26 mouse cellular contexts compared by ENCODE assay signal in the genomic region with DNA sequence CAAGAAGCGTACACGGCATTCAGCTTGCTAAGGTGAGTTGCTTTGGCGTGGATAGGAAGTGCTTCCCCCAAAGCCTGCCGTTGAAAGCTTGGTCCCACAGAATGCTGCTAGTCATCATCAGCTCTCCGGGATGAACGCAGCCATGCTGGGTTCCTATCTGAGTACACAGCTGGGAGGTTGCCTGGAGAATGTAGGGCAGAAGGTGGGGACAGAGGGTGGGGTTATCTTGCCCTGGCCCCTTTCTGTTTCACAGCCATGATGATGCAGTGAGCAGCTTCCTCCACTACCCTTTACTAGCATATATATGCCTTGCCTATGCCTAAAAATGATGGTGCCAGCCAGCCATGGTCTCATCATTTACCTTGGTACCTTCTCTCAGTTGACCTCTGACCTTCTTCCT.
A peak's percentile ranks its signal among the peaks of the same experiment; 100 is the strongest.
DNase-seq lines count a peak whose midpoint lies in the region; ATAC-seq lines count a peak whose summit lies in the region.
"Had no signal": no experiment of that assay in that cellular context is flagged by ENCODE, and none has a peak within 500 bp of the region (broad histone marks: within the 10 kb centered on the region; RNA-seq: fewer than 3 reads in every experiment).

No protein-coding gene starts in this region.

- no peaks in the 10 kb centered on the region for H3K27me3 ChIP-seq in liver, embryonic 11.5 days (replicated peaks; ENCODE audit: control insufficient read depth, insufficient read depth, low read length)
- H3K27me3 ChIP-seq in liver, embryonic 15.5 days: no peaks in the 10 kb centered on the region
- H3K27me3 ChIP-seq: embryonic facial prominence, embryonic 13.5 days; forebrain, embryonic 15.5 days; heart, embryonic 13.5 days; kidney, embryonic 15.5 days; limb, embryonic 12.5 days; midbrain, embryonic 12.5 days; neural tube, embryonic 13.5 days; Patski had no signal

- H3K36me3 ChIP-seq in liver, embryonic 11.5 days (ENCODE audit: control insufficient read depth, insufficient read depth, low read length): no peaks in the 10 kb centered on the region
- H3K36me3 ChIP-seq in liver, embryonic 15.5 days (replicated peaks): no peaks in the 10 kb centered on the region
- H3K36me3 ChIP-seq: forebrain, embryonic 10.5 days; forebrain, embryonic 15.5 days; heart, embryonic 13.5 days; limb, embryonic 12.5 days; midbrain, embryonic 12.5 days; neural tube, embryonic 13.5 days had no signal

- no peak overlapping the region for H3K4me2 ChIP-seq in liver, embryonic 11.5 days
- H3K4me2 ChIP-seq in liver, embryonic 15.5 days: peak overlapping the region; percentile 29
- H3K4me2 ChIP-seq: embryonic facial prominence, embryonic 13.5 days; forebrain, embryonic 15.5 days; heart, embryonic 13.5 days; kidney, embryonic 15.5 days; limb, embryonic 12.5 days; midbrain, embryonic 12.5 days; neural tube, embryonic 13.5 days had no signal

- peak; percentile 21 for DNase-seq in retina, postnatal 1 day
- DNase-seq in retina, embryonic 14.5 days (ENCODE audit: low spot score): no peak
- no peak for DNase-seq in liver, embryonic 11.5 days (ENCODE audit: low spot score)
- DNase-seq in thymus, postnatal 4 days: peak; percentile 20
- DNase-seq in lung, postnatal 36 days: no peak
- DNase-seq in cerebellum, adult 9-11 months: no peak
- DNase-seq: adrenal gland, postnatal 10 days; cerebellum, adult 11 months; cerebellum, postnatal 10 days; gastrocnemius, postnatal 25 days; kidney, adult 18-20 months; kidney, postnatal 25 days; lung, adult 18-20 months; right cerebral cortex, postnatal 14 days had no signal

- no peak overlapping the region for H3K4me3 ChIP-seq in liver, embryonic 11.5 days (ENCODE audit: low read depth, low read length)
- no peak overlapping the region for H3K4me3 ChIP-seq in liver, embryonic 15.5 days (replicated peaks)
- H3K4me3 ChIP-seq: embryonic facial prominence, embryonic 13.5 days; forebrain, embryonic 10.5 days; forebrain, embryonic 15.5 days; heart, embryonic 13.5 days; kidney, embryonic 15.5 days; limb, embryonic 12.5 days; midbrain, embryonic 12.5 days; neural tube, embryonic 13.5 days had no signal

- WGBS in liver, embryonic 11.5 days: 52% methylated on average over 6 of the region's 6 CpGs
- WGBS in liver, embryonic 15.5 days (ENCODE audit: insufficient replicate concordance): 49% methylated on average over 6 of the region's 6 CpGs

- no peaks in the 10 kb centered on the region for H3K9me3 ChIP-seq in liver, embryonic 11.5 days (ENCODE audit: control insufficient read depth, low read length)
- H3K9me3 ChIP-seq in liver, embryonic 15.5 days (replicated peaks): no peaks in the 10 kb centered on the region
- H3K9me3 ChIP-seq: embryonic facial prominence, embryonic 13.5 days; forebrain, embryonic 10.5 days; forebrain, embryonic 15.5 days; heart, embryonic 13.5 days; kidney, embryonic 15.5 days; limb, embryonic 12.5 days; midbrain, embryonic 12.5 days; neural tube, embryonic 13.5 days had no signal

- H3K9ac ChIP-seq in liver, embryonic 11.5 days (ENCODE audit: low read depth, low read length): no peak overlapping the region
- H3K9ac ChIP-seq in liver, embryonic 15.5 days: no peak overlapping the region
- H3K9ac ChIP-seq: embryonic facial prominence, embryonic 13.5 days; forebrain, embryonic 15.5 days; heart, embryonic 13.5 days; kidney, embryonic 15.5 days; limb, embryonic 12.5 days; midbrain, embryonic 12.5 days; neural tube, embryonic 13.5 days had no signal

- no peak overlapping the region for H3K27ac ChIP-seq in liver, embryonic 11.5 days (ENCODE audit: low read depth, low read length)
- H3K27ac ChIP-seq in liver, embryonic 15.5 days (replicated peaks): no peak overlapping the region
- H3K27ac ChIP-seq: embryonic facial prominence, embryonic 13.5 days; forebrain, embryonic 10.5 days; forebrain, embryonic 15.5 days; heart, embryonic 13.5 days; kidney, embryonic 15.5 days; limb, embryonic 12.5 days; midbrain, embryonic 12.5 days; neural tube, embryonic 13.5 days had no signal

- ATAC-seq in liver, embryonic 11.5 days (replicated peaks; ENCODE audit: low FRiP score): peak; percentile 91
- ATAC-seq in liver, embryonic 15.5 days (ENCODE audit: insufficient read depth): peak; percentile 79
- ATAC-seq: forebrain, embryonic 15.5 days; hindbrain, embryonic 16.5 days; lung, postnatal 0 days; Patski had no signal

- H3K4me1 ChIP-seq in liver, embryonic 11.5 days (replicated peaks; ENCODE audit: control insufficient read depth, insufficient read depth, low read length): peaks cover 7% of the 10 kb centered on the region
- peaks cover 6% of the 10 kb centered on the region for H3K4me1 ChIP-seq in liver, embryonic 15.5 days (replicated peaks)
- H3K4me1 ChIP-seq: embryonic facial prominence, embryonic 13.5 days; forebrain, embryonic 10.5 days; forebrain, embryonic 15.5 days; kidney, embryonic 15.5 days; limb, embryonic 12.5 days; midbrain, embryonic 12.5 days; neural tube, embryonic 13.5 days had no signal

Comparison
In these comparisons a context has a peak if more than half of its experiments do, and no peak if none do; other contexts are left out.
1. DNase-seq: peak in retina, postnatal 1 day (single experiment) and thymus, postnatal 4 days (single experiment); none in retina, embryonic 14.5 days (single experiment), liver, embryonic 11.5 days (single experiment), lung, postnatal 36 days (single experiment) and cerebellum, adult 9-11 months (single experiment).